ENCODE assay signal across 9 mouse cellular contexts in genomic region chr17:87609538-87610200, GRCm38 (mm10). TPM values are rescaled to one million over a fixed set of nuclear protein-coding genes. Genes with fewer than 3 reads are reported as not detected.
A peak's percentile ranks its signal among the peaks of the same experiment; 100 is the strongest.
DNase-seq lines count a peak whose midpoint lies in the region; ATAC-seq lines count a peak whose summit lies in the region.
"Had no signal": no experiment of that assay in that cellular context is flagged by ENCODE, and none has a peak within 500 bp of the region (broad histone marks: within the 10 kb centered on the region; RNA-seq: fewer than 3 reads in every experiment).

No protein-coding gene starts in this region.

- peak overlapping the region; percentile 35 for H3K9ac ChIP-seq in midbrain, embryonic 15.5 days

- no peaks in the 10 kb centered on the region for H3K27me3 ChIP-seq in midbrain, embryonic 15.5 days (replicated peaks)

- no peak for ATAC-seq in midbrain, embryonic 15.5 days (replicated peaks)

- peak overlapping the region; percentile 23; the same call in 1 of the 2 replicates for H3K27ac ChIP-seq in midbrain, embryonic 15.5 days

- 32% methylated on average over 27 of the region's 27 CpGs for WGBS in midbrain, embryonic 15.5 days

- H3K4me2 ChIP-seq in midbrain, embryonic 15.5 days: peak overlapping the region; percentile 53

- H3K9me3 ChIP-seq in midbrain, embryonic 15.5 days: no peaks in the 10 kb centered on the region

- peak overlapping the region; percentile 34 for H3K4me3 ChIP-seq in midbrain, embryonic 15.5 days

- peaks cover 21% of the 10 kb centered on the region for H3K4me1 ChIP-seq in midbrain, embryonic 15.5 days

- H3K36me3 ChIP-seq in midbrain, embryonic 15.5 days (replicated peaks): no peaks in the 10 kb centered on the region

- peak; percentile 39 for DNase-seq in adrenal gland, adult 2 months
- no peak for DNase-seq in adrenal gland, postnatal 10 days
- DNase-seq in urinary bladder, adult 18-20 months (ENCODE audit: low spot score in 2 of 2): peak; percentile 44 to 51
- DNase-seq in urinary bladder, postnatal 10 days (ENCODE audit: low spot score): no peak
- DNase-seq in kidney, postnatal 14 days: peak; percentile 50
- DNase-seq in natural killer cell, adult 2 months (ENCODE audit: low spot score in 2 of 2): no peak
- no peak for DNase-seq in cerebellum, adult 11-12 months

RNA-seq across cellular contexts. Expression of gene Epcam, which starts 26.1 kb away (rescaled TPM):
- under 1 TPM; 0.35 to 0.38 TPM for total RNA-seq in adrenal gland, adult 2 months (2021)
- 0.22 TPM in 1 of 2 replicates, not detected in the other for polyA plus RNA-seq in adrenal gland, adult 2 months (2012; rRNA removed)
- 1 to 10 TPM in 1 of 2 experiments, under 1 TPM in 1; 0.45 to 1.2 TPM for total RNA-seq in adrenal gland, postnatal 10 days (2021)
- 3.0 TPM in 2 replicates for polyA plus RNA-seq in midbrain, embryonic 15.5 days (2015; fragmentation: Nextera tagmentation; extraction: Ambion mirVana)
- total RNA-seq: common myeloid progenitor, adult 5-6 weeks had no signal

Comparison
In these comparisons a context has a peak if more than half of its experiments do, and no peak if none do; other contexts are left out.
1. DNase-seq: peak in adrenal gland, adult 2 months (single experiment), urinary bladder, adult 18-20 months (2 of 2) and kidney, postnatal 14 days (single experiment); none in adrenal gland, postnatal 10 days (single experiment), urinary bladder, postnatal 10 days (single experiment), natural killer cell, adult 2 months (0 of 2) and cerebellum, adult 11-12 months (single experiment).